Mouse (Mus musculus) right cerebral cortex, adult 18-20 months (tissue): Measurements from ENCODE around the gene Cdc27.
"Not testable (repeated sequence)": the region's sequence is repeated elsewhere in the genome, so short reads cannot be mapped to it uniquely, and the experiment has no call there.

Experiments used
- DNase-seq: peaks from one replicate; pipeline ENCODE4 v3.0.0; 2022; ENCODE audit warnings: mixed read lengths

Gene Cdc27

DNA sequence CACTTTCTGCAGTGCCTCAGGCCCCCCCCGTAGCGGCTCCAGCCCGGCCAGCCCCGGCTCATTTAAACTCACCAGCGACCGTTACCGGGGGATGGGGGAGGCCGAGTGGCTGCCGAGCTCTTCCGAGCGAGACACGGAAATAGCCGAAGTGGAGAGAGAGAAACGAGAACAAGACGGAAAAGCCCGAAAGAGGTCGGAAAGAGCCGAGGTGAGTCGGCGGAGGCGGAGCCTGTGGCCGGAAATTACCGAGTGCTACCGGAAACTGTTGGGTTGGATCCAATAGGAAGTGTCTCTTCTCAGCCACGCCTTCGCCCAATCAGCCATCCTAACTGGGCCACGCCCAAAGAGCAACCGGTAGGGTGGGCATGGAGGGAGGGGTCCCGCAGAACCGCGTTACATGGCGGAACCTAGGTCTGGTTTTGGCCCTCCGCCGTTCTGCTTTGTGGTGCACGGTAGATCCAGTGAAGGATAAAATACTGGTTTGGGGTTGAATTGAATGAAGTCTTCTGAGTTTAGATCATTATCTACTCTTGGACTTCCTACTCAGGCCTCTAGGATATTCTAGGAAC lies at the start of gene Cdc27, which contains the start of gene Myl4:
Gene Cdc27 (minus strand): TSS at position 215 of the 569 bp plus-strand sequence.
Gene Myl4 (plus strand): TSS at position 258 of the 569 bp plus-strand sequence.
- DNase-seq: peak; percentile 98

DNA sequence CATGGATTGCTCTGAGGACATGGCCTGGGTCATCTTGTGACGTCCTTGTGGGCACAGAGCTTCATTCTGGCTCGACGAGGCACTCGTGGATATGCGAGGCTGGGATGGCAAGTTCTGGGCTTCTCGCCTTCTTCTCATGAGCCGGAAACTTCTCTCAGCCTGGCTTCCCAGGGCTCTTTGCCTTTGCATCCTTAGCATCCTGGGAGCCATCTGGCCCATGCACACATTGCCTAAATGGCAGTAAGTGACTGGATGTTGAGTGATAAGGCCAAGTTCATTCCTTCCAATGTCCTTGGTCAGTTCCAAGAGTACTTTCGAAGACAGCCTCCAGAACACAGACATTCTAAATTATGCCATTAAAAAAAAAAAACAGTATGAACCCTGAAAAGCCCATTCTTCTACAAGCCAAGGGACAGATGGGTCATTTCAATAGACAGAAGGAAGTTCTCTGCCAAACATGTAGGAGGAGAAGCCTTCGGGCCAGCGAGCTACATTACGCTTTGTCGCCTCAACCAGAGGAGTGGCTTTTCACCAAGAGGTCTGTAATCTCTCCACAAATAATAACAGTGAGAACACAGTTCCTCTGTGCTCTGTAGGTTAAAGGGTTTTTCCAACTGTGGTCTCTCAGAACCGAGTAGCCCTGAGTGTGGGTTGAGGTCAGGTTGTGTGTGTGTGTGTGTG lies 49.0 kb upstream of the Cdc27 start:
- DNase-seq: no peak

DNA sequence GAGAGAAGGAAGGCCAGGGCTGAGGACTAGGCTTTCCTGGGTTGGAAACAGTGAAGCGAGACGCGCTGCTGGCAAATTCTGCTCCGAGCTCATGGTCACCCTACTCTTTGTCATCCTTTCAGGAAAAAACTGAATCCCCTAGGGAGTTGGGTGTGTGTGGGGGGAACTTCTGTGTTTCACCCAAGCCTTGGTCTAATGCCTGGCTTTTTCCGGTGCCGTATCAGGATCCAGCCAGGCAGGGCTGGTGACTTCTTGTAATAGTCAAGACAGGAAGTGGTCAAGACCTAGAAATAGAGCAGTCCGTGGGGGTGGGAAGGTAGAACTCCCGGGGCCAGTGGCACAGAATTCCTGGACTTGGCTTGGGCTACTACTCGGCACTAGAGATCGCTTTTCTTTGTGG lies 45.9 kb upstream of the Cdc27 start:
- DNase-seq: no peak

DNA sequence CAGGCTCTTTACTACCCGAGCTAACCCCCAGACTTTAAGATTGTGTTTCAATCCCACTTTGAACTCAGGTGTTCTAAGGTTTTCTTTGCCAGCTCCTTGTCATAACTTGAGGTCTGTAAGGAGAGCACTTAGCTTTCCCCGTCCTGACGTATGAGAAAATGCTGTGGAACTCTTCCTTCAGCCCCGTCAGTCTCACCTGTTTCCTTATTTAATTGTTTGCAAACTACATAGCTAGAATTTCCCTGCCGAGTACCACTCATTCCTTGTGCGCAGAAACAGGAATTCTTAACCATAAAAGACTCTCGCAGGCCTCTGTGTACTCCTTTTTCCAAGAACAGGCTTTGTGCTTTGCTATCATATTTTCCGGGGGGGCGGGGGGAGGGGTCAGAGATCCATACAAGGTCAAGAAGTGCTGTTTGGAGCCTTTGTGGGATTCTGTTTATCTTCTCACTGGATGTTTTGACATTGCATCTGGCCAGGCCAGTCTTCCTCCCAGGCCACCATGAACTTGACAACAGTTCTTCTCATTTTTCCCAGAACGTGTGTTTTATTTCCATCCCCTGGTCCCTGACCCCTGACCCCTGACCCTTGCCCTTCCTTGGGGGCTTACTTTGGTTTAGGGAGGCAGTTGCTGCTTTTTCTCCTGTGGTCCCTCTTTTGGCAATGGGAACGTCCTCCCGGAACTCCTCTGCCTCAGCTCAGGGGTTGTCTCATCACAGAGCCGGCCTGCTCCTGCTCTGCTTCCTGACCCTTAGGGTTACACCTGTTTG lies 41.8 kb upstream of the Cdc27 start:
- no peak for DNase-seq

DNA sequence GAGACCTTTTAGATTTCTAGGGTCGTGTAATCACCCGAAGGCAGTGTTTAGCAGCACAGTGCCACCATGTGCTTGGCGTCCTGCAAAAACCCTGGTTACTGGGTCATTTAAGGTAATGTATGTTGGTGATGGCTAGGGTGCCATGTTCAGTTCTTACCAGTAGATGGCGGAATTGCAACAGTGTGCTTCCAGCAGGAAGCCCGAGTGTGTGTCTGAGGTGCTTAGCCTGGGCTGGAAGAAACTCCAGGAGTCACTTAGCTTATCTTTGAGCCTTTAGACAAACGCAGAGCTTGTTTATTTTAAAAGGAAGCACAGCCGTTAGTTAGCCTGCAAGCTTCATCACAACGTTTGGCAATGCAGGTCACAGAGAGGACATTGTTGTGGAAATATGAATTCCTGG lies 39.7 kb upstream of the Cdc27 start:
- peak; percentile 82 for DNase-seq

DNA sequence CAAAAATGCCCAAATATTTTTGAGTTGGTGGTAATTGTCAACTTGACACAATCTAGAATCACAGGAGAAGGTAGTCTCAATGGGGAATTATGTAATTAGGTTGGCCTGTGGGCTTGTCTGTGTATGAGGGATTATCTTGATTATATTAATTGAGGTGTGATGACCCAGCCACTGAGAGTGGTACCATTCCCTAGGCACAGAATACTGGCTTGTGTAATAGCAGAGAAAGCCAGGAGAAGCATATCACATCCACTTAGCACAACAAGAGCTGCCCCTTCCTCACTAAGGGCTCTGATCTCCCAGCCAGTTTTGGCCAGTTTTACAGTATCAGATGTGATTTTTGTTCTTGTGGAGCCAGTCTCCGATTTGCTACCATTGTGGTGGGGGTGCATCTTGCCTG lies 39.1 kb upstream of the Cdc27 start:
- no peak for DNase-seq

DNA sequence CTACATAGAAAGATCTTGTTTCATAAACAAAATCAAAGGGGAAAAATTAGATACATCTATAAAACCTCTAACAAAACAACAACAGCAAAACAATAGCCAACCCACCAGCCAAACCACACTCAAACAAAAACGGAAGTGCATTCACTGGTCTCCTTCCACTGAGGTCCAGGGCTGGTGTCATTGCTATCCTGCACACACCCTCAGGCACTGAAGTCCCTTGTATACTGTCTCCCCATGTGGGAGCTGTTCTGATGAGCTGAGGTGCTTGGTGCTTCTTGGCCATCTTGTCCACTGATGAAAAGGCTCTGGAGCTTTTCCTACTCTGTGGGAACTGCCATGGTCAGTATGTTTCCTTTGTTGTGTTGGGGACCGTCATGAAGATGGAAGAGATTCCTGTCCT lies 38.1 kb upstream of the Cdc27 start:
- no peak for DNase-seq

DNA sequence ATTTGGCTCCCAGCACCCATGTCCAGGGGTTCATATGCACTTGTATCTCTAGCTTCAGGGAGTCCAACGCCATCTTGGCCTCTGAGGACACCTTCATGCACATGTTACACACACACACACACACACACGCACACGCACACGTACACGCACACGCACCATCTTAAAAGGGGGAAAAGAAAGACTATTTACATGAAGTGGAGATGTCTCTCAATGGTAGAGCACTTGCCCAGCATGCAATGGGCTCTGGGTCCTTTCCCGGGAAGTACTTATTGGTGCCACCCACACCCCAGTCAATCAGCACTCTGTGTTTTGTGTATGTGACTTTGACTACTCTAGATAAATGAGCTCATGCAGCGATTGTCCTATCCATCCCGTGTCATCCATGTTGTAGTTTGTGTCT lies 37.5 kb upstream of the Cdc27 start:
- no peak for DNase-seq

DNA sequence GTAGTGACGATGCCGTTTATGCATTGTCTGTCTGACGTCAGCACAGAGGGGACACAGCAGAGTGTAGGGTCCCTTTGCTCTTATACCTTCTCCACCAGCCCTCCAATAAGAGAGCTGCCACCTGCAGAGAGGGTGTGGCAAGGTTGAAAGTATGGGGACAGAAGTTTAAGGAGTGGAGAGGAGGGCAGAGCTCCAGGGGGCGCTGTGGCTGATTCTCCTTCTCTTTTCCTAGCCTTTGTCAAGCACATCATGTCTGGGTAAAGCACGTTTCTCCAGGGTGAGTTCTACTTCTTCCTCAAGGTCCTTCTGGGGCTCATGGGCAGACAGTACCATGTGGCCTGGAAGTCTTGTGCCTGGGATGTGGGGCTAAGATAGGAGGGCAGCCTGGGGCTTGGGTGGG lies 35.1 kb upstream of the Cdc27 start:
- no peak for DNase-seq

DNA sequence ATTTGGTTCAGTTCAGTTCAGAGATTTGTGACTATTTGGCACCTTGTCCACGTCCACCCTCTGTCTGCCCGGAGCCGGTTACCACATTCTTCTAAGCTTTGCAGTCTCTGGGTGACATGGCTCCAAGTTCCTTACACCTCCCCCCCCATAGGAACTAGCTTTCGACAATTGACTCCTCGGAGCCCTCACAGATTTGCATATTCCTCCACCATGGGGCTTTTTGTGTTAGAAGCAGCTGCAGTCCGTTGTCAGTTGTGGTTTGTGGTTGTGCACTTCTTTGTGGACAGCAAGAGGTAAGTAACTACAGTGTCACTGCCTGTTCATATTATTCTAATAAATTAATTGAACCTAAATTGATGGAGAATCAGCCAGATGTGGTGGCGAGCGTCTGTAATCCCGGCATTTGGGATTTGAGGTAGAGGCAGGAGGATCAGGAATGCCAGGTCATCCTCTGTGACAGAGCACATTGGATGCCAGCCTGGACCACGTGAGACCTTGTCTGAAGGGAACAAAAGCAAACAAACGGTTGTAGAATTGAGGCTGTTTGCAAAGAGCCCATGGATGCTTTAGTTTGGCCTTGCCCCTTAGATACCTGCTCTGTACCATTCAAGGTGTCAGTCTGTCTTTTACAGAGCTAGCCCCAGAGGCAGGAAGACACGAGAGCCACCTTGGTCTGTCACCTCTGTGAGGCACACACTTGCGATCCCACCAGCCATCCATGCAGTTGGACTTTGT lies 32.4 kb upstream of the Cdc27 start:
- no peak for DNase-seq

DNA sequence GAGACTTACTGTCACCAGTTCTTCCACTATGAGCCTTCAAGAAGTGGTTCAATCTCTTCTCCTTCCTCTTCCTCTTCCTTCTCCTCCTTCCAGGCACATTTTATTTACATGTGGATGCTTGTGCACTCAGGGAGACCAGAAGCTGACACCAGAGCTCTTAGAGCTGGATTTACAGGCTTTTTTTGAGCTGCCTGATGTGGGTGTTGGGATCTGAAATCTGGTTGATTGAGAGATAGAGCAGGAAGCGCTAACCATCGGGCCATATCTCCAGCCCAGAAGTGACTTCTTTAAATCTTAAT lies 31.8 kb upstream of the Cdc27 start:
- no peak for DNase-seq

DNA sequence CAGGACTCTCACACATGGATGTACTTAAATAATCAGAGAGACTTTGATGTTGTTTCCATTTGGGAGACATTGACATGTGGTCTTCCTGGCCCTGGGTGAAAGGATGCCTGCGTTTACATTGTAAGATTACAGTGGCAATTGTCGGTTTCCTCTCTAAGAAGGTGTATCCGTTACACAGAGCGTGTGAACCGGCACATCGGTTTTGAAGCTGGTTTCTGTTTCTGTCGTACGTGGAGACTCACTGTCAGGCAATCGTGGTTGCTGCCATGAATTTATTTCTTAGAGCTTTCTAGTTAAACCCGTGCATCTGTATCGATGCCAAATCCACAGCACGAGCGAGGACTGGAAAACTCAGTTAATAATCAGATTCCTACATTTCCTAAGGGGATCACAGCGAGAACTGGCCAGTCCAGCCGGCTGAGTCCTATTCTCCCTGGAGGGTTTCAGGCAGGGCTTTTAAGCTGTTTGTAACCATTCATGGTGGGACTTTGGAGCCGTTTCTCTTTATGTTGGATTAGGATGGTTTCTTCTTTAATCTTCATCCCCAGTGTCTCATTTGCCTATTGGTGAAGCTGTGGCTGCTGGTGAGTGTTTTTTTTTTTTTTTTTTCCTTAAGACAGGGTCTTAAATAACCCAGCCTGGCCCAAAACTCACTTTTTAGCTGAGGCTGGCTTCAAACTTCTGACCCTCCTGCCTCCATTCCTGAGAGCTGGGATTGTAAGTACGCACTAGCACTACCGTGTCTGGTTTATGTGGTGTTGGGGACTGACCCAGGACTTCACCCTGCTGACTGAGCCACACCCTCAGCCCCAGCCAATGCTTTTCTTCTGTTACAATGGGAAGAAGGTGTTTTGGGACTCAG lies 31.3 kb upstream of the Cdc27 start:
- DNase-seq: no peak

DNA sequence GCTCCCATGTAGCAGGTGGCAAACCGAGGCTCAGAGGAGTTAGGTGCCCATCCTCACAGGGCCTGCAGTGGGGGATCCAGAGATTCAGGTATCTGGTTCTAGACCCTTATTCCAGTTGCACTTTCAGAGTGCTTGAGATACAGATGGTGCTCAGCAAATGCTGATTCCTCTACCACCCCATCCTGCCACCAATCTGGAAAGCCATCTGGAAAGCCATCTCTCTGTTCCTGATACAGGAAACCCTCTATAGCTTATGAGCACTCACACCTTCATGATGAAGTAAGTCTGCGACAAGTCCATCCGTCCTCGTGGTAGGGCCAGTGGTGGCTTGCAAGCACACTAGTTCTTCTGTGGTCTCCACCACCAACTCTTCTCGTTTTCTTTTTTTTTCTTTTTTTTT lies 30.2 kb upstream of the Cdc27 start:
- DNase-seq: no peak

DNA sequence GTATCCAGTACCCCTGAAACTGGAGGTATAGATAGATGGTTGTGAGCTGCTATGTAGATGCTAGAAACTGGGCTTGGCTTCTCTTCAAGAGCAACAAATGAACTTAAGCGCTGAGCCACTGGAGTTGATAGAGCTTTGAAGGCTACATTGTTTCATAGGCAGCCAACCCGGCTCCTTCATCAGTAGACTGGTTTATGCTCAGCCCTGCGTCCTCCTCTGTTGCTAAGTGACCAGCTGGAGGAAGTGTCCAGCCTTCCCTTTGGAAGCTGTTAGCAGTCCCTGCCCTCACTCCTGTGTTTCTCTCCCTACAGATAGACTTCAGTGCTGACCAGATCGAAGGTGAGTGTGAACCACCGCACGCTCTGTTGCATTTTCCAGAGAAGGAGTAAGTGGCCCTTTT lies 29.7 kb upstream of the Cdc27 start:
- DNase-seq: no peak

DNA sequence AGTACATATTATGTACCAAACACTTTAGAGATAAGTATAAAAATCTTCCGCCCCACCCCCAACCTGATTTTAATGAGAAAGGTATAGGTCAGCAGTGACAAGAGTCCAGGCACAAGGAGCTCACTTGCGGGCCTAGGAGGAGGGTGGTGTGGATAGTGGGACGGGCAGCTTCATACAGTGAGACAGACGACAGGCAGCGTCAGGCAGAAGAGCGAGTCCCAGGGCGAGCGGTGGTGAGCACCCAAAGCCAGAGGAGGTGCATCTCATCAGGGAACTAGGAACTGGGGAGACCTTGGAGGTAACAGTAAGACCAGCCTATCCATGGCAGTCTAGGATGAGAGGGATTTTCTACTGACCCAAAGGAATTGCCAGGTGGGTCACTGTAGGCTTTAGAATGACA lies 29.2 kb upstream of the Cdc27 start:
- no peak for DNase-seq

DNA sequence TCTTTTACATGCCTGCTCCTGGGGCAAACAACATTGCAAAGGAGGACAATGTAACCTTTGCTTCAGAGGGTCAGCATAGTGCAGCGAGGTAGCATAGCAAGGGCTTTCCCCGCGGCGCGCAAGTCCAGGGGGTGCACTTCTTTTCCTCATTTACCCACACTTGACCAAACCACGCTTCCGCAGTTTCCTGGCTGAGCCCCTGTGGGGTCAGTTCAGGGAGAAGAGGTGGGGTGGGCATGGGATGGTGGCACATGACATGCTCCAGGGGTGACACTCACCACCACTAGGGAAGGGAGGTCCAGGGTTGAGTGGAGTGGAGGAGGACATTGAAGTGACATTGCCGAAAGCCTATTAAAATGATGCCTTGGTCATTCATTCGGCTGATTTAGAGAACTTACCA lies 28.7 kb upstream of the Cdc27 start:
- DNase-seq: no peak

DNA sequence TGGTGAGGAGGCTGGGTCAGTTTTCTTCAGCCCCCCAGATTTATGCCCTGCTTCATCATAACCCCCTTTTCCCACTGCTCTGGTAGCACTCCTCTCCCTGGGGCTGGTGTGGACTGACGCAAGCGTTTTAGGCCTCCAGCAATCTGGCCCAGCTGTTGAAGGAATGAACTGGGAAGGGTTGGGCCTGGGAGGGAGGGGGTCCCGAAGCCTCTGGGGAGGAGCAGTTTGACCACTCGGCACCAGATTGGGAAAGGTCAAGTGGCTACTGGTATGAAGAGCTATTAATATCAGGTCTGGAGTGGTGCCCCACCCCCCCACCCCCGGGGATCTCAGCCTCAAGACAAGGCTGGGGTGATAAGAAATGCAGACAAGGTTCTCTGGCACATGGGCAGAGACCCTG lies 27.7 kb upstream of the Cdc27 start:
- no peak for DNase-seq

DNA sequence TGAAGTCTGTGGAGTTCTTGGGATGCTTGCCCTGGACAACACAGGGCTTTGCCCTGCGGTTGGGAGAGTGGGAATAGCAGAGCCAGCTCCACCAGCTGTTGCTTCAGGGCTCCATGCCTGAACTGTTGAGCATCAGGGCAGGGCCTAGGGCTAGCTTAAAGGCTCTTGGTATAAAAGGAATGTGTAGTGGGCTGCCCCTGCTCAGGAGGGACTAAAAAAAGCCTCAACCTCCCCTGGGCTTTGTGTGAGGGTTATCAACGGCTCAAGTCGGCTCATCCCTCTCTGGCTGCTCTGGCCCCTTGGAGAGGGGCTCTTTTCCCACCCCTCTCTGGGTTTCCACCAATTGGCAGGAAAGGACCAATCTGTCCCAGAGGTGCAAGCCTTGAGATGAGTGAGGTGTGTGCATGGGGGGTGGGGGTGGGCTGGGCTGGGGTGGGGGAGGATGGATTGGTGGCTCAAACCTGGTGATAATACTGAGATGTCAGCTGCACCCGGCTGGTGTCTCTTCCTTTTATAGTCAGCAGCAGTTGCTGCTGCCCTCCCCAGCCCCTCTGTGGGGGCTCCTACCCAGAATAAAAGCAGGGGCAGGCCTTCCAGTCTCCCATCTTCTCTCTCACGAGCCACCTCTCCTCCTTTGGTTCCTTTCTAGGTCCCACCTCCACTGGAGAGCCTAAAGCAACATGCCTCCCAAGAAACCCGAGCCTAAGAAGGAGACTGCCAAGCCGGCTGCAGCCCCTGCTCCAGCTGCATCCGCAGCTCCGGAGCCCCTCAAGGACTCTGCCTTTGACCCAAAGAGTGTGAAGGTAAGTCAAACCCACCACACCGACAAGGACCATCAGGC lies 26.6 kb upstream of the Cdc27 start:
- no peak for DNase-seq

DNA sequence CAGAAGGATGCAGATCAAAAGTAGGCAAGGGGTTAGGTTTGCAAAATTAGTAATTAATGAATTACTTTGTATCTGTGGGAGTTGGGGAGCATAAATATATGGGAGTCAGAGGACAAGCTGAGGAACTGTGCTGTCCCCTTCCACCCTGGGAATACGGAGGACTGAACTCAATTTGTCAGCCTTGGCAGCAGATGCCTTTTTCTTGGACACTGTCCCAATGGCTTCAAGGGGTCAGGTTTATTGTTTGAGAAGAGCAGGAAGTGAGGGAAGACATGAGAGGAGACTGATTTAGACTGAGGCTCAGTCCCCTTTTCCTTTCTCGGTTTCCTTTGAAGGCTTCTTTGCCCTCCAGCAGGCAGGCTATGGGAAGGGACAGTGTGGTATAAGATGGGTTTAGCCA lies 22.1 kb upstream of the Cdc27 start:
- DNase-seq: no peak

DNA sequence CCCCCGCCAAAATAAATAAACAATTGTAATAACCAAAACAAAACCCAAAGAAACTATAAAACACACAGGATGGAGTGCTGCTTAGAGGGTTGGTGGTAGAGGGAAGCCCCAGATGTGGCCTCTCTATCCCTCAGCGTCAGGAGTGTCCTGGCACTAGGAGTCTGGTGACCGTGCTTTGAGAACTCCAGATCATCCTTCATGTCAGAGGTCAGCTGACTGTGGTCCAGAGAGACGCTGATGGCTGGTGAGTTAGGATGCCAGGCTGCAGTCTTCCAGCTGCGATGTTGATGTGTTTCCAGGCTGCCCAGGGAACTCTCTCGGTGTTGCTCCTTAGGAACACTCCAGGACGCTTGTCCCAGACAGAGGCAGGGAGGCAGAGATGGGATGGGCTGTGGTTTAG lies 21.7 kb upstream of the Cdc27 start:
- DNase-seq: no peak

DNA sequence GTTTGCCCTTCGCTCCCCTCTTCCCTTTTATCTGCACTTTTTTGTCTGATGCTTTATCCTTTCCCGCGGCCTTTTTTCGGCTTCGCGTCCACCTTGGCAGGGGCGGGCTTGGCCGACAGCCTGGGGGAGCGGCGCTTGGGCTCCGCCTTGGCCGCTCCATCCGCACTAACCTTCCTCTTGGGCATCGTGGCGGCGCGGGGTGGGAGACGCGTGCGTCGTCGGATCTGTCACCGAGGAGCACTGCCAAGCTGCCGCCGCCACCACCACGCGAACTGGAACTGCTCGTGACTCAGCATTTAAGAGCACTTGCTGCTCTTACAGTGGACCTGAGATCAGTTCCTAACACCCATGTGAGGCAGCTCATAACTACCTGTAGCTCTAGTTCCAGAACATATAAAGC lies 21.0 kb upstream of the Cdc27 start:
- peak; percentile 62 for DNase-seq

DNA sequence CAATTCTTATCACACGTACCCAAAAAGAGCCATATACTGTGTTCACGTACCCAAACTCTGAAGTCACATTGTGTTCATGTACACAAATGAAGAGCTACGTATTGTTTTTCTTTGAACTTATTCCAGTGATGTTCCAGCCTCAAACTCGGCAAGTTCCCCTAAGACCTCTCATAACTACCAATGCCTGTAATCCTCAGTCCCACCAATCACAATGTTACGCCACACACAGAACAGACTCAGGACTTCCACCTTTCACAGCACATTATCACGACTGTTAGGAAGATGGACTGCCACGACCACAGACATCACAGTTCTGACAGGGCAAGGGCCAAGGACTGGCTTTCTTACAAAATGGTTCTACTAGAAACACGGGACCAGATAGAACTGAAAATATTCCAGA lies 20.1 kb upstream of the Cdc27 start:
- not testable (repeated sequence) for DNase-seq
